Mouse (Mus musculus) lung, adult 18-20 months (tissue): ENCODE data around the gene Adrm1.

Experiments
- DNase-seq, 2 experiments: peaks; one replicate each; pipeline ENCODE4 v3.0.0; 2022; ENCODE audit warnings: mixed read lengths in 2 of 2

Gene Adrm1

DNA sequence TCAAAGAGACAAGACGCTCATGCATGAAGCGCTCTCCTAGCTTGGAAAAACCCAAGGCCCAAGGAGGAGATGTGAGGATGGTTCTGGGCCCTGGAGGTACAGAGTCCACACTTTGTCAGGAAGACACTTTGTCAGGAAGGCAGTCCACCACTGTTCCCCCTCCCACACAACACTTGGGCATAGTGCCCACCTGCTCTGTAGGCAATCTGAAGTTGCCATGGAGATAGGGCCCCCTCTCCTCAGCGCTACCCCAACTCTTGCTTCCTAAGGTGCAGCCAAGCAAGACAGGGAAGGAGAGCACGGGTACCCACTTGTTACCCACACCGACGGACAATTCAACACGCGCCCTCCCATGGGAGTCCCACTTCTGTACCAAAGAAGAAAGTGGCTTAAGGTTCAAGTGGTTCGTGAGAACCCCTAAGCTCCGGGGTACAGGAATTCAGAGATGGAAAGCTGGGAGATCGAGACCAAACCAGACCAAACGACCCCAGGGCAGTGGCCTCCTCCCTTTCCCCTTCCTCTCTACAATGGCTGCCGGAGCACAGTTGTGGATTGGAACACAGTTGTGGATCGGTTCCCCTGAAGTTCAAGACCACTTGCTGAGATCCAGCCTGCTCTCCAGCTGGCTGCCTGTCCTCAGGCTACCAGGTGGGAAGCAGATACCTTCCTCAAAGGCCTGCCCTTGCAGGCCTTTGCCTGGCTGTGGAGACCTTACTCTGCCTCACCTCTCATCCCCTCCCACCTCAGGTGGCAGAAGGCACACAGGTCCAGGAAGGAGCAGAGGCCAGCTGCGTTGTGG lies 48.1 kb downstream of the Adrm1 start:
- no peak for DNase-seq

DNA sequence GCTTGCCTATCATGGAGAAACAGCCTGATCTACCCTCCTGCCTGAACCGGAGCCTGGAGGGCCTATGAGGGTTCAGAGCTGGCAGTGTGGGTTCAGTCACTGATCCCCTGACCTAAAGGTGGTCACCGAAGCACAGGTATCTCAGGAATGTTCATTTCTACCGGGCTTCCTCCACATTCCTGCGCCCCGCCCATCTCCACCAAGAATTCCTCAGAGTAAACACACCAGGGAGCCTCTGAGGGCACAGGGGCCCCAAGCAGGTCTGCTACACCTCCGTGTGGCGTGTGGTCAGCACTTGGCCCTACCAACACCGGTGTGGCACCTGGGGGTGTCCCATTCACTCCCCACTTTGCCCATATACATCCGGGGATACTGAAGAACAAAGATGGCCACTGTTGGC lies 48.9 kb downstream of the Adrm1 start:
- DNase-seq = peak; percentile 65 to 80

DNA sequence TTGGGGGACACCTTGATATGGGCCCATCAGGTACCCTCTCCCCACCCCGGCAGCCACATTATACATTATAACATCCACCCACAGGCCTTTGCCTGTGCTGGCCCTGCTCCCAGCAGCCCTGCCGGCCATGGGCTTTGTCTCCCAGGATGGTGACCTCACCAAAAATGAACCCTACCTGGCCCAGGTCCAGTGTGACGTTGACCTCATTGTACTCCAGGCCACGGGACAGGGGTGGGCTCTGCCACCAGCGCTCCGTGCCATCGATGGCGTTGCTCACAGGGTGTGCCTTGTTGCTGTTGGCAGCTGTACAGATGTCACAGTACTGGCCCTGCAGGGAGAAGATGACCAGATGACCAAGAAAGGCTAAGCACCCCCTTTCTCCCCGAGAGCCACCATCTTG lies 49.8 kb downstream of the Adrm1 start:
- peak; percentile 61 to 82 for DNase-seq

DNA sequence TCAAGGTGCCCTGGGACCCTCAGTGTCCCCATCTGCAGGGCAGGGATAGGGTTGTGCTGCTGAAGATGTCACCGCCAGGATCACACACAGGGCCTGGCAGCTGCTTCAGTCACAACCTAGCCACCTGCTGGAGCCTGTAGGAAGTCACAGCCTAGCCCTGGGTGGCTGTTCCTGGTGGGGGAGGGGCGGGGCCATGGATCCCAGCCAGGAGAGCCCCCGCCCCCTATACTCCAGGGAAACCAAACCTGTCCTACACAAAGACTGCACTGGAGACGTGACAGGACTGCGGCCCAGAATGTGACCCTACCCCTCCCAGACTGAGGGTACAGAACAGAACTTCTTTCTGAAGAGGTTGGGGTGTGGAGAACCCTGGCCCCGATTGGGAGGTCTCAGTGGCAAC lies 51.0 kb downstream of the Adrm1 start:
- peak; percentile 51 to 79 for DNase-seq

DNA sequence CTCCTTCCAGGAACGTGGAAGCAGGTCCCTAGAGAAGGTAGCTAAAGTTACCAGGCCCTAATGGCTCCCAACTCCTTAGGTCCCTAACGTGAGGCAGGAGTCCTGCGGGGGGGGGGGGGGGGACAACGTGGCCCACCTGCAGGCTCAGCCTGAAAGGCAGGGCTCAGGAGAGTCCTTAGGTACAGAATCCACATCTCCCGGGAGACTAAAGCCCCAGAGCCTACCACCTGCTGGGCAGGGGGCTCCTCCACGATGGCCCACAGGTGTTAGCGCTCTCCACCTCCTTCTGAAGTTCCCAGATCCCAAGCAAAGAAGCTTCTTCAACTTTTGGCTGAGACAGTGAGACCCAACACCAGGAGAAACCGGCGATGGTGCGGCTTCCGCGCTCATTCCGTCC lies 53.4 kb downstream of the Adrm1 start:
- DNase-seq = no peak

DNA sequence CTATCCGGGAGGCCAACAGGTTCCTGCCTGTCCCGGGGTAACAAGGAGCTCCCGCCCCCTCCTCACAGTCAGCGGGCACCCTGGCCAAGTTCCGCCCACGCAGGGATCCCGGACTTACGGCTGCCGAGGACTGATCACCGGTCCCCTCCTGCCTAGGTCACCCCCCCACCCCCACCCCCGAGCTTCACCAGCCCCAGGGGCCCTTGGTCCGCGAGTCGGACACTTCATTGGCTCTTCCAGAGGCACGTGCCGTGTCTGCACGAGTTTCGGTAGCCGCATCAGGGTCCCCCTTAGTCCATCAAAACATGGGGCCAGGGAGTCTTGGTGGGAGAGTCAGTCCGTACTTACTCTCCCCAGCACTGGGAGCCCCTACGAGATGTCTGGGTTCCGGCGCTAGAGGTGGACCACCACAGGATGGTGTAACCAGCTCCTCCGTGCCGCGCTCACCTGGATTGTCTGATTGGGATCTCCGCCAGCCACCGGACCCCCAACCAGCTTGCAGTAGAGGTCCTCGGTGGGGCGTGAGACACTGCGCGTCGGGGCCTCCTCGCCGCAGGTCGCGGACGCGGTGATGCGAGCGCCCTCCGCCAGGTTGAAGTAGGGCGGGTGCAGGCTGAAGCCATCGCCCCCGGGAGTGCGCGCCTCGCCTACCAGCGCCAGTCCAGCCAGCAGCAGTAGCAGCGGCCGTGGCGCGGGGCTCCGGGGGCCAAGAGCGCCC lies 53.9 kb downstream of the Adrm1 start:
- peak; percentile 67 to 78 for DNase-seq
